In genomic region chr6:143443446-143443845, GRCm38 (mm10) we compare ENCODE assay signal across 27 mouse cellular contexts.
"Had no signal": no experiment of that assay in that cellular context is flagged by ENCODE, and none has a peak within 500 bp of the region (broad histone marks: within the 10 kb centered on the region; RNA-seq: fewer than 3 reads in every experiment).

No protein-coding gene starts in this region.

- H3K36me3 ChIP-seq: limb, embryonic 10.5 days; limb, embryonic 12.5 days; limb, embryonic 13.5 days; limb, embryonic 15.5 days; liver, embryonic 12.5 days; liver, embryonic 13.5 days; liver, embryonic 15.5 days; lung, embryonic 15.5 days; midbrain, embryonic 10.5 days; midbrain, embryonic 12.5 days; midbrain, embryonic 13.5 days; midbrain, embryonic 15.5 days; neural tube, embryonic 12.5 days had no signal

- H3K27ac ChIP-seq: limb, embryonic 10.5 days; limb, embryonic 12.5 days; limb, embryonic 13.5 days; limb, embryonic 15.5 days; liver, embryonic 12.5 days; liver, embryonic 13.5 days; liver, embryonic 14.5 days; liver, embryonic 15.5 days; lung, embryonic 15.5 days; macrophage; midbrain, embryonic 10.5 days; midbrain, embryonic 12.5 days; midbrain, embryonic 13.5 days; midbrain, embryonic 15.5 days; neural tube, embryonic 12.5 days had no signal

- H3K9me3 ChIP-seq: limb, embryonic 10.5 days; limb, embryonic 12.5 days; limb, embryonic 13.5 days; limb, embryonic 15.5 days; liver, embryonic 12.5 days; liver, embryonic 13.5 days; liver, embryonic 15.5 days; lung, embryonic 15.5 days; midbrain, embryonic 10.5 days; midbrain, embryonic 12.5 days; midbrain, embryonic 13.5 days; midbrain, embryonic 15.5 days; neural tube, embryonic 12.5 days had no signal

- DNase-seq: liver; liver, embryonic 13.5 days; liver, postnatal 0 days; lung, adult 18-20 months; lung, adult 2 months; lung, embryonic 14.5 days; lung, postnatal 10 days; lung, postnatal 14 days; lung, postnatal 36 days; lung, postnatal 4 days; midbrain, embryonic 14.5 days had no signal

- H3K27me3 ChIP-seq: liver, embryonic 12.5 days; liver, embryonic 13.5 days; liver, embryonic 15.5 days; lung, embryonic 15.5 days; midbrain, embryonic 12.5 days; midbrain, embryonic 13.5 days; midbrain, embryonic 15.5 days; neural tube, embryonic 12.5 days had no signal

- H3K4me1 ChIP-seq: liver, embryonic 12.5 days; liver, embryonic 13.5 days; liver, embryonic 15.5 days; lung, embryonic 15.5 days; midbrain, embryonic 15.5 days; neural tube, embryonic 12.5 days had no signal

- H3K4me3 ChIP-seq: limb, embryonic 10.5 days; limb, embryonic 12.5 days; limb, embryonic 13.5 days; limb, embryonic 15.5 days; liver, embryonic 12.5 days; liver, embryonic 13.5 days; liver, embryonic 15.5 days; lung, embryonic 15.5 days; megakaryocyte, embryonic 14.5 days; midbrain, embryonic 10.5 days; midbrain, embryonic 12.5 days; midbrain, embryonic 13.5 days; midbrain, embryonic 15.5 days; myocyte; neural tube, embryonic 12.5 days had no signal
